Mouse (Mus musculus): ENCODE results near the gene Gnpnat1.
"Not testable (repeated sequence)": the region's sequence is repeated elsewhere in the genome, so short reads cannot be mapped to it uniquely, and the experiment has no call there.

Gnpnat1 gene

GRCm38 (mm10) chr14:45404813-45405212, at the start of gene Gnpnat1:
Gene Gnpnat1, minus strand, starts transcription at chr14:45404913.
- not testable (repeated sequence) for DNase-seq

DNA sequence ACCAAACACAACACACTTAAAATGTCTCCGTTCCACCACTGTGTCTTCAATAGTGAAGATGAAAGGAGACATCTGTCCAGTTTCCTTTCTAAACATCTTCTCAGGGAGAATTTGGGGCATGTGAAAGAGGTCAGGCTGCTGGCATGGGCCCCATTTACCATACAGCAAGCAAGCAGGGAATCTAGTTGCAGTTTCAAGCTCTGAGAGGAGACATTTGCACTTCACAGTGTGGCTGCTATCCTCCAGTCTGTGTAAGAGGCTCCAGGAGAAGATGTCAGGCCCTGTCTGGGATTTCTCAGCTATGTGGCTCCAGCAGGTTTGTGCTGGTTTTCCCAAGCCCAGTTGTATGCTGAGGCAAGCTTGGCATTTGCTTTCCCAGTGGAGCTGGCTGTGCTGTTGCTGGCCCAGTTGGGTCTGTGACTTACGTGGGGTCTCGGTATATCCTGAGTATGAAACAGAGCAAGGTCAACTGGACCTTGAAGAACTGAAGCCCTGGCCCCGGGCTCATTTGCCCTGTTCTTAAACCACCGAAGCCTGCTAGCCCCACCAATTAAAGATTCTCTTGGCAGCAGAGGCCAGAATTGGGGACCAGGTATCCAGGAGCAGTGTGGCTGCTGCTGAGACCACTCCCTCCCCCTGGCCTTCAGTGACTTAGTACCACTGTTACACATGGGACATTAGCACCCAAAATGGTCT, 49.0 kb upstream of the Gnpnat1 start:
- DNase-seq: no peak

DNA sequence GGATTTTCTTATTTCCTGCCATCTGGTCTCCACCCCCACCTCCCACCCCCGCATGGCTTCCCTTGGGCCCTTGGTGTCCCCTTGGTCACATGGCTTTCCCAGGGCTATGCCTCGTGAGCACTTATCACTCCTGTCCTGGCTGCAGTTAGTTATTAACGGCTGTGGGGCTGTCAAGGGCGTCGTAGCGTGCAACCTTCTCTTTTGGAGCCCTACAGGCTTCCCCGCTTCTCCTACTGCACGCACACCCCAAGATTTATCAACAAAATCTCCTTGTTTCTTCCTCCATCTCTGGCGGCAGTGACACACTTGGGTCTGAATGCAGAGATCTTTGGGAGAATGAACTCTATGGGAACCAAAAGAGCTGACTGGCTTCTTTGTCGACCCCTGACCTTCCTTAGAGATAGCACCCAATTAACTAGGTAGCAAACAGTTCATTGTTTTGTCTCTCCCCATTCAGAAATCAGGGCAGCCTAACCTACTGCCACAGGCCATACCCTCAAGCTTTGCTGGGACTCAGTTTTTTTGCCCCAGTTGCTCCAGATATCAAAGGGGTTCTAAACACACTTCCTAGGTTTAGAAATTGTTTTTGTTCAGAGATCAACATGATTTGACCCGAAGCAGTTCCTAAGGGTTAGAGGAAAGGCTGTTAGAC, 48.3 kb upstream of the Gnpnat1 start:
- no peak for DNase-seq

- no peak for DNase-seq
These were observed 47.4 kb upstream of the Gnpnat1 start for GRCm38 (mm10) chr14:45452148-45452547.

GRCm38 (mm10) chr14:45451090-45451489, 46.4 kb upstream of the Gnpnat1 start:
- no peak for DNase-seq

GRCm38 (mm10) chr14:45446777-45447176, 42.1 kb upstream of the Gnpnat1 start:
- DNase-seq: no peak

GRCm38 (mm10) chr14:45445445-45445844, 40.7 kb upstream of the Gnpnat1 start:
- DNase-seq: no peak

DNA sequence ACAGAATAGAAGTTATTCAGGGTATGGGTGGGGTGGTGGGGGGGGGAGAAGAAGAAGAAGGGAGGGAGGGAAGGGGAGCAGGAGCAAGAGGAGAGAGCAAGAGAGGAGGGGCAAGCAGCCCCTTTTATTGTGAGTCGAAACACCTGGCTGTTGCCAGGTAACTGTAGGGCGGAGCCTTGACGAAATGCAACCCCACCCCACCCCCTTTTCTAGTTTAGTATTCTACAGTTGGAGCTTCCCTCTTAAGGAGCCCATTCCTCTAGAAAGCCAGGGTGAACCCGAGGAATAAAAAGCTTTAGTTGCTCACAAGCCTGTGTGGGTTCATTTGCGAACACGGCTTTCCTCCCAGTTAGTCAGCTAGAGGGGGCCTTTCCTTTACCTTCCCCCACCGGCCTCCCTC, 40.2 kb upstream of the Gnpnat1 start:
- DNase-seq: no peak

- no peak for DNase-seq
These were observed 38.3 kb upstream of the Gnpnat1 start for GRCm38 (mm10) chr14:45442781-45443560.

DNA sequence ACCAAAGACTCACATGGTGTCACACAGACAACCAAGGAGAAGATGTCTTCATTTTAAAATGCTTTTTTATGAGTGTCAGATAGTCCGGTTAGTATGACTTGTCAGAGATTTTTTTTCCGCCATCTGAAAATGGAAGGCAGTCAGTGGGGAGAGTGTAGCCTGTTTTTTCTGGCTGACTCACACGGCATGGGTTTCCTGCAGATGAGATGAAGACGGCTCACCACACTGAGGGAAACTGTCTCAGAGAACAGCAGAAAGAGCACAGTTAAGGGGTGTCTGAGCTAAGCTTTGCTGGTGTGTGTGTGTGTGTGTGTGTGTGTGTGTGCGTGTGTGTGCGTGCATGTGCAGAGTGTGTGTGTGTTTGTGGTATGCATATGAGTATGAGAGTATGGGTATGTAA, 36.6 kb upstream of the Gnpnat1 start:
- no peak for DNase-seq

GRCm38 (mm10) chr14:45439387-45439786, 34.7 kb upstream of the Gnpnat1 start:
- no peak for DNase-seq

GRCm38 (mm10) chr14:45438931-45439275, 34.2 kb upstream of the Gnpnat1 start:
- DNase-seq: no peak

DNA sequence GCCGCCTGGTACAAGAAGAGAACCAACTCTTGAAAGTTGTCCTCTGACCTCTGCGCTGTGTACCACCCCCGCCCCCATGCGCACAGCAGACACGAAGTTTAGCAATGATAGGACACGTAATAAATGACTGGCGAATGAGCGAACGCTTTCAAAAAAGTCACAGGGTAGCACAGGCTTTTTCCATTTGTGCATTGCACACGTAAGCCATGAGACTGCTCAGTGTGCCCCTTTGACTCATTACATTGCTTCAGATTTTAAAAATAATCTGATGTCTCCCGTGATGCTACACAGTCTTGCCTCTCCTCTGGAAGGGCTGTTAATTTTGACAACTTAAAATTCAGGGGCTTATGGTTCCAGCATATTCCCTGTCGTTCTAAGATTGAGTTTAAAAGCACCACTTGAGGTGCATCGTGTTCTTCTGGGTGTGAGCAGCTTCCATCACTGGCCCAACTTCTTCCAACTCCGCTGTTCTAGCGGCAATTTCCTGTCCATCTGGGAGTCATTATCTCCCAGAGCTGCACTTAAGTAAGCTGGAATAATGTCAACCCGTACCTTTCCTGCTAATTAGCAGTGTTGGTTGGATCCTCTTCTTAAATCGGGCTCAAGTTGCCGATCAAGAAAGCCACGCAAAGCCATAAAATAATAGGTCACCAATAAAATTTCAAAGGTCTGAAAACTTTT, 33.7 kb upstream of the Gnpnat1 start:
- no peak for DNase-seq

GRCm38 (mm10) chr14:45434220-45434619, 29.5 kb upstream of the Gnpnat1 start:
- no peak for DNase-seq

DNA sequence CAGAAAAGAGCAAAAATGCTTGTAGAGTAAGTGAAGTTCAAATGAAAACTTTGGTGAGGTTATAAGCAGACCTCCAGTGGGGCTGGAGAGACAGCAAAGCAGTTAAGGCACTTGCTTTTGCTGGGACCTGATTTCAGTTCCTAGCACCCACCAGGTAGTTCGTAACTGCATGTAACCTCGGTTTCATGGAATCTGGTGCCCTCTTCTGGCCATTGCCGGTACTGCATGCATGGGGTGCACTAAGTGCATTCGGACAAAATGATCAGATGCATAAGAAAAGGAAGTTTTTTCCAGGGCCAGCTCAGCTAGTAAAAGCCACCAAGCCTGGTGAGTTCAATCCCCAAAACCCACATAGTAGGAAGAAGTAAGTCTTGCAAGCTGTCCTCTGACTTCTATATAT, 27.3 kb upstream of the Gnpnat1 start:
- DNase-seq: no peak

DNA sequence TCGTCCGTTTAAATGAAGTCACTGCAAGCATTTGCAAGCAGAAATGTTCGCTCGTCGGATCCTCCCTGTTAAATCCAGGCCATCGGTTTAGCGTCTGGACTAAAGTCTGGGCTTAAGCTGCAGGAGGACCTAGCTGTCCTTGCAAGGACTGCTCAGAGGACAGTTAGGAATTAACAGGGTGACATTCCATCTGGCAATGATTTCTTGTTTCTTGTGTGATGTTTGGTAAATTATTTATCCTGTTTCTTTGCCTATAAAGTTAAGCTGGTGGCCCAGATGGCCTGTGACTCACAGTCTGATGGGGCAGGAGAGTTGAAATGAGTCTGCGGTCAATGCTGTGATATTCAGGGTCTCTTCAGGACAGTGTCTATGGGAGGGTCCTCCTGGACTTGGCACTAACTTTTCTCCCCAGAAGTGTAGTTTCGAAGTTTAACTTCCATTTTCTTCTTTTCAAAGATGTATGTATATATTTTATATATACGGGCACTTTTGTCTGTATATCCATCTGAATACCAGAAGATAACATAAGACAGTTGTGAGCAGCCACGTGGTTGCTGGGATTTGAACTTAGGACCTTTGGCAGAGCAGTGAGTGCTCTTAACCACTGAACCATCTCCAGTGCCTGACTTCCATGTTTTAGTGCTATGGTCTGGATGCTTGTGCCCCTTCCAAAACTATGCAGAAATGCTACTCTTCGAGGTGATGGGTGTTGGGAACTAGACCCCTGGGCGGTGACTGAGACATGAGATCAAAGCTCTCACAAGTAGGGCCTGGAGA, 25.5 kb upstream of the Gnpnat1 start:
- no peak for DNase-seq

- DNase-seq: peak; percentile 11
These were observed 18.5 kb upstream of the Gnpnat1 start for GRCm38 (mm10) chr14:45423220-45423619.

DNA sequence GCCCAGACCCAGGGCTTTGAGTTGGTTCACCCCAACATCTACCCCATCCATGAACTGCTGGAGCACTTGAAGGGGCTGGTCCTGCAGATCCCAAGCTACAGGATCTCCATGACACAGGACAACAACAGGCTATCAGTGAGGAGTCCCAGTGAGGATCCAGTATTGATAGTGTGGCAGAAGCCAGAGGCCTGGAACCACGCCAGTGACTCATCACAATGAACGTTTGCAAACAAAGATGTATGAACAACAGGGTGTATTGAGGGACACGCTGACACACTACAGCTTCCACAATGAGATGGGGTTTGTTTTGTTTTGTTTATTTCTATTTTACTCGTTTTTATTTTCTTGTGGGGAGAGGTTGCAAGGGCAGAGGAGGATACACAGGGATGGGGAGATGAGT, 17.7 kb upstream of the Gnpnat1 start:
- peak; percentile 8 for DNase-seq

DNA sequence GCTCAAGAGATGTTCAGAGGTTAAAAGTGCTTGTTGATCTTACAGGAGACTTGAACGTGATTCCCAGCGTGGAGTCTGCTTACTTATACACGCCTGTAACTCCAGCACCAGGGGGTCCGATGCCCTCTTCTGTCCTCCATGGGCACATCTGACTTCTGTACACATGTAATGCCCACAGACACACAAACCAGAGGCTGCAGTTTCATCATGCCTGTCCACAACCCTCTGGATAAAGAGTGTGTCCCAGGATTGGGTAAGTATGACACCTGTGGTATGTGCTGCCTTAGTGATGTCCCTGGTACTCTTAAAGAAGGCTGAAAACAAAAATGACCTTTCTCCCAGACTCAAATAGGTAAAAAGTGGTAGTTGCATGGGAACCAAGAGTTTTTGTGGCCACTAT, 14.6 kb upstream of the Gnpnat1 start:
- no peak for DNase-seq

GRCm38 (mm10) chr14:45418553-45418952, 13.8 kb upstream of the Gnpnat1 start:
- DNase-seq: no peak

- DNase-seq: no peak
These were observed 11.6 kb upstream of the Gnpnat1 start for GRCm38 (mm10) chr14:45416265-45416664.

DNA sequence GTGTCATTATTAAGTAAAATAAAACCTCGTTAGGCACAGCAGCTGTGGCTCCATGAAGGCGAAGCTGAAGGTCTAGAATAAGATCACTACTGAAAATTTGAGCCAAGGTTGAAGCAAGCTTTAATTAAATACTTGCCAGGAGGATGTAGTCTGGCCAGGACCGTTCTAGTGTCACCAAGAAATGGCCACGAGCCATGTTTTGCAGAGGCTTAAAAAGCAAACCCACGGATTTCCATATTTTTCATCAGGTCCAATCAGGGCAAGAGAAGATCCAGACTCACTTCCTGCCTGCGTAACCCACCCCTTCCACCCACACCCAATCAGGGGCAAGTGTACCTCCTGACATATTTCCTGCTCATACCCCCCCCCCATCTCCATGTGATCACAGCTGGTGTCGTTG, 1.1 kb downstream of the Gnpnat1 start:
- no peak for DNase-seq

DNA sequence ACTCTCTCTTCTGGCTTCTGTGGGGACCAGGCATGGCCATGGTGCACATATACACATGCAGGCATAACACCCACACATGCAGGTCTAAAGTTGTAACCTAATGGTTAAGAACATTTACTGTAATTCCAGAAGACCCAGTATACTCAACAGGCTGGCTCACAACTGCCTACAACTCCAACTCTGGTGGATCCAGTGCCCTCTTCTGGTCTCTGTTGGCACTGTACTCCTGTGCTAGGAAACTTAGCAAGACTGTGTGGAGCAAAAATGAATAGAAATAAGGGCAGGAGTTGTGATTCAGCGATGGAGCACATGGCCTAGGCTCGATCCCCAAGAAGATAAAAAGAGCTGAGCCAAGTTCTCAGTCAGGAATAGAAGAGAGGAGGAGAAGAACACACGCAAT, 4.9 kb downstream of the Gnpnat1 start:
- DNase-seq: no peak

Measured in cerebellum, adult 11 months (tissue).